Mouse (Mus musculus) ZHBTc4 (cell line): ENCODE measurements at regions not wholly inside any gene's neighbourhood (a gene's known extent, or its start where the extent isn't known, plus 50 kb on each side); places are given as distances from the start of the nearest gene placed in this dataset.

Experiments used
- DNase-seq: peaks from one replicate; pipeline ENCODE4 v3.0.0-alpha.2; 2011; ENCODE audit warnings: low read depth, low spot score

GRCm38 (mm10) chr8:126854121-126855055 is 91.3 kb downstream of the Tomm20 start:
- peak; percentile 53 for DNase-seq

- DNase-seq: peak; percentile 41
Observed at GRCm38 (mm10) chr8:126852663-126853390, 92.8 kb downstream of the Tomm20 start.

- DNase-seq: no peak
Observed at GRCm38 (mm10) chr8:126852184-126852583, 93.5 kb downstream of the Tomm20 start.

- no peak for DNase-seq
Observed at GRCm38 (mm10) chr8:126851780-126852179, 93.9 kb downstream of the Tomm20 start.

- no peak for DNase-seq
Observed at GRCm38 (mm10) chr8:126850189-126850535, 95.5 kb downstream of the Tomm20 start.

- no peak for DNase-seq
Observed at GRCm38 (mm10) chr8:126849411-126850188, 96.0 kb downstream of the Tomm20 start.

GRCm38 (mm10) chr8:126848369-126849105 is 97.1 kb downstream of the Tomm20 start:
- DNase-seq: no peak

GRCm38 (mm10) chr8:126847664-126848353 is 97.8 kb downstream of the Tomm20 start:
- DNase-seq: no peak

- DNase-seq: no peak
Observed at GRCm38 (mm10) chr8:126846188-126846565, 99.5 kb downstream of the Tomm20 start.

GRCm38 (mm10) chr8:126845530-126846187 is 100.0 kb downstream of the Tomm20 start:
- DNase-seq: no peak

GRCm38 (mm10) chr8:126844627-126845026 is 101.0 kb downstream of the Tomm20 start:
- no peak for DNase-seq

GRCm38 (mm10) chr8:126841187-126841586 is 104.5 kb downstream of the Tomm20 start:
- peak; percentile 59 for DNase-seq

- peak; percentile 67 for DNase-seq
Observed at GRCm38 (mm10) chr8:126839712-126840355, 105.8 kb downstream of the Tomm20 start.

GRCm38 (mm10) chr8:126839039-126839711 is 106.5 kb downstream of the Tomm20 start:
- no peak for DNase-seq

- DNase-seq: no peak
Observed at GRCm38 (mm10) chr8:126838228-126838627, 107.4 kb downstream of the Tomm20 start.

GRCm38 (mm10) chr8:126837318-126838025 is 108.2 kb downstream of the Tomm20 start:
- no peak for DNase-seq

- no peak for DNase-seq
Observed at GRCm38 (mm10) chr8:126835554-126835953, 110.1 kb downstream of the Tomm20 start.
